Mouse (Mus musculus) limb, embryonic 11.5 days (tissue): ENCODE results near the gene Ssbp3. TPM values are rescaled to one million over a fixed set of nuclear protein-coding genes. Genes with fewer than 3 reads are reported as not detected.
A peak's percentile ranks its signal among the peaks of the same experiment; 100 is the strongest.

Source experiments
- ATAC-seq: fragments of 200-750 bp; cut with Nextera tagmentation; 2 replicates; pipeline ENCODE4 v1.8.0; 2017; ENCODE audit warnings: low read depth; ENCODE audit not compliant: insufficient number of reproducible peaks, low FRiP score, low TSS enrichment
- DNase-seq: peaks from one replicate; pipeline ENCODE4 v3.0.0-alpha.2; 2015; ENCODE audit warnings: low spot score
- H3K27ac ChIP-seq: fragments of 300-500 bp; sonication (generic); replicated peaks from 2 replicates; pipeline ENCODE4 v1.5.1; 2014; ENCODE audit warnings: low read depth, mild to moderate bottlenecking, low read length
- H3K27me3 ChIP-seq: fragments of 300-500 bp; sonication (generic); 2 replicates; pipeline ENCODE4 v1.6.1; 2014; ENCODE audit warnings: mild to moderate bottlenecking, low read length, mixed read lengths; ENCODE audit not compliant: control insufficient read depth, insufficient read depth
- H3K36me3 ChIP-seq: fragments of 300-500 bp; sonication (generic); 2 replicates; pipeline ENCODE4 v1.6.1; 2014; ENCODE audit warnings: mild to moderate bottlenecking, low read length, moderate library complexity, mixed read lengths; ENCODE audit not compliant: control insufficient read depth, insufficient read depth
- H3K4me1 ChIP-seq: fragments of 300-500 bp; sonication (generic); 2 replicates; pipeline ENCODE4 v1.6.1; 2014; ENCODE audit warnings: low read length, mixed read lengths; ENCODE audit not compliant: control insufficient read depth, insufficient read depth
- H3K4me2 ChIP-seq: fragments of 300-500 bp; sonication (generic); 2 replicates; pipeline ENCODE4 v1.6.1; 2014; ENCODE audit warnings: low read depth, mild to moderate bottlenecking, moderate library complexity; ENCODE audit not compliant: severe bottlenecking
- H3K4me3 ChIP-seq: fragments of 300-500 bp; sonication (generic); 2 replicates; pipeline ENCODE4 v1.5.1; 2014; ENCODE audit warnings: low read depth, low read length
- H3K9ac ChIP-seq: fragments of 300-500 bp; sonication (generic); 2 replicates; pipeline ENCODE4 v1.6.1; 2014; ENCODE audit warnings: mild to moderate bottlenecking, low read length
- H3K9me3 ChIP-seq: fragments of 300-500 bp; sonication (generic); 2 replicates; pipeline ENCODE4 v1.6.1; 2016; ENCODE audit warnings: low read length; ENCODE audit not compliant: control insufficient read depth
- WGBS: fragments of 180-500 bp; shearing (Covaris S2); extraction: QIAGEN DNeasy Blood & Tissue Kit; methylation state at CpG from one replicate; pipeline ENCODE4 v1.1.7; 2014; 5-methylcytosine and 5-hydroxymethylcytosine counted together
- polyA plus RNA-seq: library from polyadenylated mRNA; unstranded; fragments of >200 nt; fragmentation: Nextera tagmentation; extraction: Ambion mirVana; gene quantifications from 2 replicates; pipeline ENCODE4 v1.2.1, GENCODE M21; 2014

Gene Ssbp3
- 179 and 186 TPM in 2 replicates for polyA plus RNA-seq

DNA sequence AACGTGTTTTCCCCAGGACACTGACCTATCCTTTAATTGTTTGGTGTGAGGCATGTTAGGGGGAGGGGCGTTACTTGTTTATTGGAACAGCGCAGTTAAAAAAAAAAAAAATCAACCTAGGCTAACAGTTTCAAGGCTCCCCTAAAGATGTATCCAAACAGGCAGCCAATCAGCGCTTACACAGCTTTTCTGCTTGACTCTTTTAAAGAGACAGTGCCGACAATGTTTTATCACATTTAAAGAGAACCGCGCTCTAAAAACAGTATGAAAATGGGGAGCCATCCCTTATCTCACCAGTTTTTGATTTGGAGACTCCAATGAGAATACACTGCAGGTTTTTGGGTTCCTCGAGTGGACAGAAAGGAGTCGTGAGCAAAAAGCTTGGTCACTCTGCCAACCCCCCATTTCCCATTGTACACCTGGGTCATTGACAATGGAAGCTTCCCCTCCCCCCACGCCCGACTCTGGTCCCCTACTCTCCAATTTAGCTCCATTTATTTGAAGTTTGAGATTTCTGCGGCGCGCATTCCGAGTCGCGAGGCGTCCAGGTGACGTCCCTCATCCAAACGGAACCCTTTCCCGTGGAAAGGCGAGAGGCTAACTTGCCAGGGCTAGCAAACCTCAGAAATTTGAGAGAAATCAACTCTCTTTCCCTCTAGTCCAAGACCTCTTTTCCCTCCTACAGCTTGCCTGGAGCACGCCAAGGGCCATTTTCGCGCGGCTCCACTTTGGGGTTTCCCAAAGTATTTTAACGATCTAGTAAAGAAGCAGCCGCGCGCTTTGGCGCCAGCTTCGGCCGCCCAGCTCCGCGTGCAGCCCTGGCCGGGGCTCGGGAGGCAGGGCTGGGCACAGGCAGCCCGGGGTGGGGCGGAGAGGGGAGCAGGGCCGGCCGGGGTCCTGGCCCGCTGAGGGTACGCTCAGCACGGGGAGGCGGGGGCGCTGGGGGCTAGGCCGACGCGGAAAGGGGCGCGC, at the start of gene Ssbp3:
TSS of gene Ssbp3 (plus strand) at position 501 of the 972 bp plus-strand sequence.
- DNase-seq (peak; percentile 85), ATAC-seq (peak; percentile 37)
- Histone ChIP-seq H3K27me3 (no peaks in the 10 kb centered on the region), H3K4me2 (peak within 1 kb of the TSS; percentile 96), H3K9ac (peak within 1 kb of the TSS; percentile 100), H3K4me3 (peak within 1 kb of the TSS; percentile 100), H3K36me3 (peaks cover 6% of the 10 kb centered on the region; the same call in 1 of the 2 replicates), H3K9me3 (no peaks in the 10 kb centered on the region), H3K4me1 (peaks cover 50% of the 10 kb centered on the region), H3K27ac (peak within 1 kb of the TSS; percentile 100)
- under 1% methylated on average over 38 of the region's 51 CpGs for WGBS

DNA sequence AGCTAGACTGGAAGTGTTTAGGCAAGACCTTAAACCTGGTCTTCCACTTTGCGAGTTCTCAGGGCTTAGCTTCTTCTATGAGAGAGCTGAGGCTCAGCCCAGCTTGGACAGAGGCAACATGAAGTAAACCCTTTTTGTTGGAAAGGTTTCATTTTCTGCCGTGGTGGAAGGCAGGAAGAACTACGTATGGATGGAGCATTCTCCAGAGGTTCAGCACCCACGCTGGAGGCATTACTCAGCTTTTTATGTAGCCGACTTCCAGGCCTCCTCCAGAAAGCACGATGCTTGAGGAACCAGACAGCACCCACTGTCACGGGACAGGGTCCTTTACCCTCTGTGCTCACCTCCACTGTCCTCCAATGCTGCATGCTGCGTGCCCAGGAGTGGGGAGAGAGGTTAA, 48.6 kb upstream of the Ssbp3 start:
- 70% methylated on average over 8 of the region's 8 CpGs for WGBS
- no peaks in the 10 kb centered on the region for H3K27me3 ChIP-seq
- no peak overlapping the region for H3K4me3 ChIP-seq
- no peaks in the 10 kb centered on the region for H3K36me3 ChIP-seq
- no peak overlapping the region for H3K9ac ChIP-seq
- no peak overlapping the region for H3K4me2 ChIP-seq
- no peak for DNase-seq
- ATAC-seq: no peak
- H3K27ac ChIP-seq: peak overlapping the region; percentile 56; the same call in 1 of the 2 replicates
- H3K9me3 ChIP-seq: no peaks in the 10 kb centered on the region
- H3K4me1 ChIP-seq: peaks cover 66% of the 10 kb centered on the region

DNA sequence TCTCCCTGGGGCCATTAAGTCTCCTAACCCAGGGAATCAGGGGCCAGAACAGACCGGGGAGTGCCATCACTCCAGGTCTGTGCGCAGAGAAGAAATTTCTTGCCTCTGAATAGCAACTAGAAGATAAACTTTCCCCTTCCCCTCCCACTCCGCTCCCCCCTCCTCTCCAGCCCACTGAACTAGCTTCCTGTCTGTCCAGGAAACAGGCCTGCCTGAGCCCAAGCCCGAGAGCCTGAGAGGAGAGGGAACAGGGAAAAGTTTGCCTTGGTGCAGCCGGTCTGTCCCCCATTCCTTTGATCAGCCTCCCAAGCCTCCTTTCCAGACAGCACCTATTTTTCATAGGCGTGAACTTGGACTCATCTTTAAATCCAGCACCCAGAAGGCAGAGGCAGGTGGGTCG, 48.2 kb upstream of the Ssbp3 start:
- Histone ChIP-seq H3K4me2 (no peak overlapping the region), H3K27me3 (no peaks in the 10 kb centered on the region), H3K4me3 (no peak overlapping the region), H3K27ac (peak overlapping the region; percentile 56; the same call in 1 of the 2 replicates), H3K9ac (no peak overlapping the region), H3K4me1 (peaks cover 70% of the 10 kb centered on the region), H3K9me3 (no peaks in the 10 kb centered on the region), H3K36me3 (no peaks in the 10 kb centered on the region)
- 51% methylated on average over 7 of the region's 7 CpGs for WGBS
- no peak for ATAC-seq
- DNase-seq: peak; percentile 32

DNA sequence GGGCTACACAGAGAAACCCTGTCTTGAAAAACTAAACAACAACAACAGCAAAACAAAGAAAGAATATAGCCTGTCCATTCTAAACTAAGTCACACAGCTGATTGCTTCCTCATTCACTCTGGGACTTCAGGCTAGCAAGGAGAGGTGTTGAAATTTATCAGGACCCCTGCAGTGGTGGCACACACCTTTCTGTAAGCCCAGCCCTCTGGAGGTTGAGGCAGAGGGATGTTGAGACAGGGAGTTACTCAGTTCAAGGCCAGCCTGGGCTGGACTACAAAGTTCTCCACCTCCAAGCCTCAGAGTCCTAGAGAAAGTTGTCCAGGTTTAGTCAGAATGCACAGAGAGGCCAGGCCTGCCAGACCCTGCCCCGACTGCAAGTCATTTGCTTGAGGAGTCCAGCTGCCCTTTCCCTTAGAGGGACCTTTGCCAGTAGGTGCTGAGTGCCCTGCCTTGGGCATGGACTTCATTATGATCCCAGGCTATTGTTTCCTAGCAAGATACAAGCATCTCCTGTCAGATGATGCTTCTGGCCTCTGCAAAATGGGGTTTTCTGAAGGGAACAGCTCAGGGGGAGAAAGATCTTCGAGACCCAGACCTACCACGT, 47.6 kb upstream of the Ssbp3 start:
- H3K27ac ChIP-seq: peak overlapping the region; percentile 99
- ATAC-seq: no peak

DNA sequence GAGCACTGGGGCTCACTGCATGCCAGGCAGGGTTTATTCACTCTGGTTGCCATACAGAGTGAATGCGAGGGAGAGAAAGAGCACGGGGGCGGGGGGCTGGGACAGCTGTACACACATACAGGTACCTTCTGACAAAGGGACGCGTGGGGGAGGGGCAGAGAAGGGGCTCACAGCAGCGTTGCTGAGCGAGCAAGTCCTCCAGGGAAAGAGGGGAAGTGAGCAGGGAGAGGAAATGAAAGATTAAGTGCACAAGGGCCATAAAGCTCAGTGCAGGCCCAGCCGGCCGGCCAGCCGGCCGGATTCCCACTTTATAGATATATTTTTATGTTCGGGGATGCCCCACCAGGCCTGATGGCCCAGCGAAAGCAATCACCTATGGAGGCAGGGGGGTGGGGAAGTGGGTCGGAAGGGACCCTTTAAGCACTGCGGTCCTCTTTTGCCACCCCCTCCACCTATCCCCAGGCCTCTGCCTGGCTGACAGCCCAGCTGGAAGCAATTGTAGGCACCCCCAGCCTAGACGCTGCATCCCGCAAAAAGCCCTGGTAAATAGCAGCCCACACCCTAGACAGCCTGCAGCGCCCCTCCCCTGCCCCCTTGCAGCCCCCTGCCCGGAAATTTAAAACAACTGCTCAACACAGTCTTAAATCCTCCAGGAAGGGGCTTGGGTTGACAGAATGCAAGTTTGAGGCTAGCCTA, 44.9 kb upstream of the Ssbp3 start:
- no peaks in the 10 kb centered on the region for H3K27me3 ChIP-seq
- WGBS: 5% methylated on average over 19 of the region's 19 CpGs
- H3K4me2 ChIP-seq: peak overlapping the region; percentile 34; the same call in 1 of the 2 replicates
- DNase-seq: peak; percentile 94
- peak overlapping the region; percentile 99 for H3K27ac ChIP-seq
- peak; percentile 91 for ATAC-seq
- H3K4me3 ChIP-seq: no peak overlapping the region
- no peaks in the 10 kb centered on the region for H3K36me3 ChIP-seq
- peaks cover 75% of the 10 kb centered on the region for H3K4me1 ChIP-seq
- no peaks in the 10 kb centered on the region for H3K9me3 ChIP-seq
- peak overlapping the region; percentile 31 for H3K9ac ChIP-seq

More for the DNA sequence above, 47.6 kb upstream of the Ssbp3 start:
- WGBS: 39% methylated on average over 3 of the region's 3 CpGs
- no peaks in the 10 kb centered on the region for H3K27me3 ChIP-seq
- no peaks in the 10 kb centered on the region for H3K9me3 ChIP-seq
- no peak overlapping the region for H3K9ac ChIP-seq
- no peak for DNase-seq
- no peak overlapping the region for H3K4me2 ChIP-seq
- H3K36me3 ChIP-seq: no peaks in the 10 kb centered on the region
- no peak overlapping the region for H3K4me3 ChIP-seq
- H3K4me1 ChIP-seq: peaks cover 71% of the 10 kb centered on the region

DNA sequence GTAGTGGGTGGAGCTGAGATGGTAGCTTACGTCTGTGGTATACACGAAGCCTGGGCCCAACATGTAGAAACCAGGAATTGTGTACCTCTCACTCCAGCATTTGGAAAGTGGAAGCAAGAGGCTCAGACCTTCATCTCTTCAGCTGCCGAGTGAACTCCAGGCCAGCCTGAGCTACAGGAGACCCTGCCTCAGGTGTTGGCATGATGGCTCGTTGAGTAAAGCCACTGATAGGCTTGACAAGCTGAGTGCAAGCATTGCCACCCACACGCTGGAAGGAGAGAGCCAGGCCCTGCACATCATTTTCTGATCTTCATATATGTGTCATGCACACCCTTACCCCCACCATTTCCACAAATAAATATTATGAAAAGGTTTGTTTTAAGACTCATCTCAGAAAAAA, 44.1 kb upstream of the Ssbp3 start:
- Histone ChIP-seq H3K36me3 (no peaks in the 10 kb centered on the region), H3K27me3 (no peaks in the 10 kb centered on the region), H3K27ac (peak overlapping the region; percentile 99), H3K9ac (peak overlapping the region; percentile 8; the same call in 1 of the 2 replicates), H3K4me2 (peak overlapping the region; percentile 34; the same call in 1 of the 2 replicates), H3K4me3 (no peak overlapping the region), H3K9me3 (no peaks in the 10 kb centered on the region), H3K4me1 (peaks cover 74% of the 10 kb centered on the region)
- DNase-seq (peak; percentile 47), ATAC-seq (no peak)
- 23% methylated on average over 5 of the region's 5 CpGs for WGBS

DNA sequence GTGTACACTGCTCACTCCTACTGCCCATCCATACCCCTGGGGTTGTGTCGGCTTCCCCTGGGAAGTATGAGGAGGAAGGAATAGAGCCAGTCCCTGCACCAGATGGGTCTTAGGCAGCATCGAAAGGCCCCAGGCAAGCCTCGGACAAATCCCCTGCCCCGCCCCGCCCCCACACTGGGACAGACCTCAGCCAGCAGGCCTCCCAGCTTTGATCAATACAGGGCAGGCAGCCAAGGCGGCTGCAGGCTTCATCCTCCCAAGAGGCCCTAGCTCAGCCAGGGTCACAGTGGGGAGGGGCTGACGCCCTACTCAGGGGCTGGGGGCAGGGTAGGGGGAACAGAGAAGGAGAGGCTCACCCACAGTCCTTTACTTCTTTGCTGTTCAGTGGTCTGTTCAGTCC, 43.7 kb upstream of the Ssbp3 start:
- H3K9ac ChIP-seq: no peak overlapping the region
- peak overlapping the region; percentile 18; the same call in 1 of the 2 replicates for H3K4me2 ChIP-seq
- no peaks in the 10 kb centered on the region for H3K9me3 ChIP-seq
- H3K4me1 ChIP-seq: peaks cover 70% of the 10 kb centered on the region
- H3K27me3 ChIP-seq: no peaks in the 10 kb centered on the region
- peak; percentile 83 for DNase-seq
- no peaks in the 10 kb centered on the region for H3K36me3 ChIP-seq
- peak; percentile 58 for ATAC-seq
- no peak overlapping the region for H3K4me3 ChIP-seq
- H3K27ac ChIP-seq: peak overlapping the region; percentile 99
- WGBS: 1% methylated on average over 7 of the region's 7 CpGs
